Comparison of ENCODE assay signal across 29 mouse cellular contexts in genomic region chr8:81489894-81490661, GRCm38 (mm10).
DNase-seq lines count a peak whose midpoint lies in the region; ATAC-seq and TF ChIP-seq lines count a peak whose summit lies in the region.
"Had no signal": no experiment of that assay in that cellular context is flagged by ENCODE, and none has a peak within 500 bp of the region (broad histone marks: within the 10 kb centered on the region; RNA-seq: fewer than 3 reads in every experiment).

No protein-coding gene starts in this region.

- no peak overlapping the region for H3K9ac ChIP-seq in kidney, embryonic 14.5 days (ENCODE audit: low read depth, low read length)
- no peak overlapping the region for H3K9ac ChIP-seq in kidney, embryonic 16.5 days (replicated peaks; ENCODE audit: low read length)
- no peak overlapping the region for H3K9ac ChIP-seq in MEL (ENCODE audit: control insufficient read depth, low read depth, low read length, poor library complexity, severe bottlenecking)
- H3K9ac ChIP-seq: embryonic facial prominence, embryonic 13.5 days; embryonic facial prominence, embryonic 15.5 days; forebrain, embryonic 12.5 days had no signal

- no peak for DNase-seq in kidney, adult 8-10 months
- DNase-seq in kidney, adult 2 months = no peak
- no peak for DNase-seq in MEL (ENCODE audit: low read depth, low spot score)
- DNase-seq in Patski (ENCODE audit: low read depth, low spot score) = peak; percentile 39
- DNase-seq in adrenal gland, adult 18-20 months (ENCODE audit: low spot score in 2 of 2) = no peak
- DNase-seq: adrenal gland, adult 2 months; adrenal gland, postnatal 10 days; adrenal gland, postnatal 25 days; B cell, adult 2 months; cerebellum, adult 11 months; cerebellum, adult 18-20 months; cerebellum, adult 8-10 months; cerebellum, adult 9-11 months; cerebellum, postnatal 14 days; cerebellum, postnatal 36 days; embryo, embryonic 11 days had no signal

- H3K79me2 ChIP-seq in MEL (ENCODE audit: control insufficient read depth, insufficient read depth, low read length, poor library complexity) = no peaks in the 10 kb centered on the region

- peaks cover 6% of the 10 kb centered on the region; the same call in 1 of the 2 replicates for H3K4me1 ChIP-seq in kidney, embryonic 14.5 days (ENCODE audit: control insufficient read depth, insufficient read depth, low read length)
- H3K4me1 ChIP-seq in kidney, embryonic 16.5 days (ENCODE audit: insufficient read depth, low read length) = peaks cover 15% of the 10 kb centered on the region
- no peaks in the 10 kb centered on the region for H3K4me1 ChIP-seq in kidney, adult 2 months (ENCODE audit: control insufficient read depth, insufficient read depth, low read length)
- peaks cover 26 to 36% of the 10 kb centered on the region in 2 experiments for H3K4me1 ChIP-seq in MEL (ENCODE audit: control insufficient read depth in 1 of 2, insufficient read depth in 2 of 2, low read length in 2 of 2)
- H3K4me1 ChIP-seq: embryonic facial prominence, embryonic 13.5 days; embryonic facial prominence, embryonic 15.5 days; forebrain, embryonic 10.5 days; forebrain, embryonic 12.5 days had no signal

- no peak for TF ChIP-seq CTCF in kidney, adult 2 months (conservative IDR thresholded peaks at IDR 0.05; ENCODE audit: insufficient read depth, insufficient read length, low read depth, low read length)
- no peak for TF ChIP-seq CTCF in MEL (IDR thresholded peaks at IDR 0.05 in 2 of 3, conservative IDR thresholded peaks at IDR 0.05 in 1 of 3; ENCODE audit: control insufficient read depth in 1 of 3, insufficient read depth in 1 of 3, low read depth in 2 of 3, low read length in 3 of 3, poor library complexity in 1 of 3, severe bottlenecking in 1 of 3)
- TF ChIP-seq CTCF in Patski (IDR thresholded peaks at IDR 0.05) = no peak

- H3K4me2 ChIP-seq in kidney, embryonic 14.5 days (replicated peaks; ENCODE audit: low read depth, low read length) = no peak overlapping the region
- H3K4me2 ChIP-seq in kidney, embryonic 16.5 days (replicated peaks; ENCODE audit: low read depth, low read length) = no peak overlapping the region
- H3K4me2 ChIP-seq: embryonic facial prominence, embryonic 13.5 days; embryonic facial prominence, embryonic 15.5 days; forebrain, embryonic 12.5 days had no signal

- H3K27ac ChIP-seq in kidney, embryonic 14.5 days (ENCODE audit: low read depth, low read length) = peak overlapping the region; percentile 73
- peak overlapping the region; percentile 88 for H3K27ac ChIP-seq in kidney, embryonic 16.5 days (ENCODE audit: low read length)
- no peak overlapping the region for H3K27ac ChIP-seq in kidney, adult 2 months (ENCODE audit: insufficient read depth, low read depth, low read length)
- H3K27ac ChIP-seq in MEL (ENCODE audit: control insufficient read depth, low read depth, low read length) = peak overlapping the region; percentile 88; the same call in 1 of the 2 replicates
- H3K27ac ChIP-seq: embryonic facial prominence, embryonic 13.5 days; embryonic facial prominence, embryonic 15.5 days; forebrain, embryonic 10.5 days; forebrain, embryonic 12.5 days had no signal

- peak; percentile 92 for ATAC-seq in kidney, embryonic 14.5 days (ENCODE audit: low FRiP score, low TSS enrichment)
- ATAC-seq in kidney, embryonic 16.5 days (ENCODE audit: low FRiP score, low TSS enrichment) = peak; percentile 90
- no peak for ATAC-seq in Patski
- ATAC-seq: activated CD4-positive, CD25-positive, alpha-beta regulatory T cell, adult 4 months; CD4-positive, CD25-positive, alpha-beta regulatory T cell, adult 4 months; forebrain, embryonic 14.5 days; forebrain, embryonic 16.5 days had no signal

- CTCF ChIA-PET in Patski (lab: Charles Lee) = no interaction called here

- in situ Hi-C loops in Patski (cut with MboI; ENCODE audit: low pct_unique_long_range_greater_than_20kb) = no loop called here

- H3K27me3 ChIP-seq in kidney, embryonic 14.5 days (ENCODE audit: control insufficient read depth, insufficient read depth, low read length) = no peaks in the 10 kb centered on the region
- H3K27me3 ChIP-seq in kidney, embryonic 16.5 days (ENCODE audit: insufficient read depth, low read length) = no peaks in the 10 kb centered on the region
- H3K27me3 ChIP-seq in kidney, adult 2 months (replicated peaks; ENCODE audit: control insufficient read depth, insufficient read depth, low read length) = no peaks in the 10 kb centered on the region
- H3K27me3 ChIP-seq in MEL (ENCODE audit: control insufficient read depth in 1 of 2, insufficient read depth in 2 of 2, low read length in 2 of 2) (no peaks in the 10 kb centered on the region), Patski (no peaks in the 10 kb centered on the region)
- H3K27me3 ChIP-seq: CH12.LX; embryonic facial prominence, embryonic 13.5 days; embryonic facial prominence, embryonic 15.5 days; forebrain, embryonic 12.5 days had no signal

- no peaks in the 10 kb centered on the region for H3K9me3 ChIP-seq in kidney, embryonic 14.5 days (ENCODE audit: control insufficient read depth, low read length)
- H3K9me3 ChIP-seq in kidney, embryonic 16.5 days (ENCODE audit: low read length) = no peaks in the 10 kb centered on the region
- no peaks in the 10 kb centered on the region for H3K9me3 ChIP-seq in MEL (replicated peaks; ENCODE audit: insufficient read depth, low read length)
- H3K9me3 ChIP-seq: embryonic facial prominence, embryonic 13.5 days; embryonic facial prominence, embryonic 15.5 days; forebrain, embryonic 10.5 days; forebrain, embryonic 12.5 days; G1E had no signal

- 19% methylated on average over 2 of the region's 2 CpGs for WGBS in kidney, embryonic 14.5 days
- 48% methylated on average over 2 of the region's 2 CpGs for WGBS in kidney, embryonic 16.5 days
- 58% methylated on average over 2 of the region's 2 CpGs for WGBS in kidney, adult 2 months

- no peak for TF ChIP-seq POLR2A in kidney, adult 2 months (IDR thresholded peaks at IDR 0.05; ENCODE audit: low read depth, low read length)
- TF ChIP-seq POLR2A in MEL (IDR thresholded peaks at IDR 0.05; ENCODE audit: control insufficient read depth in 1 of 2, insufficient read depth in 1 of 2, low read depth in 1 of 2, low read length in 2 of 2, poor library complexity in 1 of 2) = no peak

- H3K4me3 ChIP-seq in kidney, embryonic 14.5 days (ENCODE audit: low read length) = no peak overlapping the region
- H3K4me3 ChIP-seq in kidney, embryonic 16.5 days (ENCODE audit: low read length) = no peak overlapping the region
- no peak overlapping the region for H3K4me3 ChIP-seq in kidney, adult 2 months (ENCODE audit: insufficient read depth, low read depth, low read length)
- no peak overlapping the region for H3K4me3 ChIP-seq in MEL (ENCODE audit: control insufficient read depth in 1 of 2, insufficient read depth in 1 of 2, low read depth in 2 of 2, low read length in 2 of 2)
- H3K4me3 ChIP-seq: embryonic facial prominence, embryonic 13.5 days; embryonic facial prominence, embryonic 15.5 days; erythroblast, embryonic 14.5 days; forebrain, embryonic 10.5 days; forebrain, embryonic 12.5 days had no signal

- POLR2A ChIA-PET in Patski (lab: Charles Lee) = no interaction called here

- H3K36me3 ChIP-seq in kidney, embryonic 14.5 days (ENCODE audit: control insufficient read depth, insufficient read depth, low read length) = no peaks in the 10 kb centered on the region
- H3K36me3 ChIP-seq in kidney, embryonic 16.5 days (ENCODE audit: insufficient read depth, low read length) = no peaks in the 10 kb centered on the region
- H3K36me3 ChIP-seq in kidney, adult 2 months (ENCODE audit: control insufficient read depth, insufficient read depth, low read length) = no peaks in the 10 kb centered on the region
- H3K36me3 ChIP-seq in MEL (ENCODE audit: control insufficient read depth in 1 of 2, insufficient read depth in 2 of 2, low read length in 2 of 2) = peaks cover 0 to 43% of the 10 kb centered on the region in 2 experiments; a peak in 2 of 4 replicates
- H3K36me3 ChIP-seq: embryonic facial prominence, embryonic 13.5 days; embryonic facial prominence, embryonic 15.5 days; forebrain, embryonic 10.5 days; forebrain, embryonic 12.5 days; G1E had no signal

- TF ChIP-seq EP300 in MEL (IDR thresholded peaks at IDR 0.05; ENCODE audit: low read depth in 1 of 2, low read length in 2 of 2) = no peak

- TF ChIP-seq RAD21 in MEL (IDR thresholded peaks at IDR 0.05; ENCODE audit: low read depth, low read length) = no peak

TF ChIP-seq in MEL, 35 proteins besides CTCF, POLR2A, EP300 and RAD21:
- TF ChIP-seq CHD2 (IDR thresholded peaks at IDR 0.05; ENCODE audit: low read length) (no peak), TAL1 (IDR thresholded peaks at IDR 0.05; ENCODE audit: low read length) (no peak), KAT2A (conservative IDR thresholded peaks at IDR 0.05; ENCODE audit: low read depth, low read length) (no peak), POLR2AphosphoS5 (IDR thresholded peaks at IDR 0.05; ENCODE audit: borderline replicate concordance, low read depth, low read length) (no peak), ETS1 (IDR thresholded peaks at IDR 0.05; ENCODE audit: low read depth, low read length) (no peak)
